ENCODE assay signal across 8 mouse cellular contexts in genomic region chr9:62857719-62858261, GRCm38 (mm10). TPM values are rescaled to one million over a fixed set of nuclear protein-coding genes. Genes with fewer than 3 reads are reported as not detected.
A peak's percentile ranks its signal among the peaks of the same experiment; 100 is the strongest.
DNase-seq lines count a peak whose midpoint lies in the region; ATAC-seq and TF ChIP-seq lines count a peak whose summit lies in the region.

Gene Calml4, plus strand, starts transcription at chr9:62858080.

- peak within 1 kb of the TSS; percentile 0; the same call in 1 of the 2 replicates for H3K27ac ChIP-seq in spleen, adult 2 months (ENCODE audit: insufficient read depth, low read length)
- peak within 1 kb of the TSS; percentile 97 for H3K27ac ChIP-seq in intestine, embryonic 16.5 days (ENCODE audit: low read length)

- no peaks in the 10 kb centered on the region for H3K27me3 ChIP-seq in spleen, adult 2 months (ENCODE audit: control insufficient read depth, insufficient read depth, low read length)
- H3K27me3 ChIP-seq in intestine, embryonic 16.5 days (replicated peaks; ENCODE audit: control insufficient read depth, insufficient read depth, low read length) = no peaks in the 10 kb centered on the region

- peak; percentile 89 for ATAC-seq in intestine, embryonic 16.5 days

- no peaks in the 10 kb centered on the region for H3K4me1 ChIP-seq in spleen, adult 2 months (ENCODE audit: control insufficient read depth, insufficient read depth, insufficient read length)
- peaks cover 25% of the 10 kb centered on the region for H3K4me1 ChIP-seq in intestine, embryonic 16.5 days (ENCODE audit: control insufficient read depth, insufficient read depth, low read length)

- no peaks in the 10 kb centered on the region for H3K9me3 ChIP-seq in intestine, embryonic 16.5 days (ENCODE audit: control insufficient read depth, low read length)

- H3K4me3 ChIP-seq in spleen, adult 2 months (ENCODE audit: extremely low read depth, insufficient read depth, insufficient read length) = no peak within 1 kb of the TSS
- H3K4me3 ChIP-seq in intestine, embryonic 16.5 days (ENCODE audit: low read length) = peak within 1 kb of the TSS; percentile 51

- no peak for TF ChIP-seq POLR2A in spleen, adult 2 months (IDR thresholded peaks at IDR 0.05; ENCODE audit: low read depth, low read length)

- peak within 1 kb of the TSS; percentile 69 for H3K9ac ChIP-seq in intestine, embryonic 16.5 days (ENCODE audit: low read depth, low read length)

- H3K36me3 ChIP-seq in spleen, adult 2 months (ENCODE audit: control insufficient read depth, insufficient read depth, low read length) = no peaks in the 10 kb centered on the region
- H3K36me3 ChIP-seq in intestine, embryonic 16.5 days (ENCODE audit: control insufficient read depth, insufficient read depth, low read length) = no peaks in the 10 kb centered on the region

- no peak for DNase-seq in spleen, adult 2 months (ENCODE audit: low read depth in 1 of 2, low spot score in 2 of 2)
- no peak for DNase-seq in spleen, postnatal 36 days (ENCODE audit: low spot score in 2 of 2)
- peak; percentile 78 for DNase-seq in gastrocnemius, postnatal 25 days
- DNase-seq in lung, adult 18-20 months = peak; percentile 79 to 85
- DNase-seq in ovary, postnatal 10 days (ENCODE audit: low spot score) = peak; percentile 75
- no peak for DNase-seq in B cell, adult 2 months
- no peak for DNase-seq in natural killer cell, adult 2 months (ENCODE audit: low spot score in 2 of 2)

- WGBS in spleen, adult 2 months = 51% methylated on average over 20 of the region's 20 CpGs
- WGBS in intestine, embryonic 16.5 days = 13% methylated on average over 20 of the region's 20 CpGs

- no peak for TF ChIP-seq CTCF in spleen, adult 2 months (IDR thresholded peaks at IDR 0.05; ENCODE audit: extremely low read depth, insufficient read depth, insufficient read length, insufficient replicate concordance)

- peak within 1 kb of the TSS; percentile 60 for H3K4me2 ChIP-seq in intestine, embryonic 16.5 days (ENCODE audit: low read depth, low read length)

RNA-seq across cellular contexts. Expression of gene Calml4, which starts in this region (rescaled TPM):
- 0.62 and 1.6 TPM in 2 replicates for polyA plus RNA-seq in spleen, adult 2 months (2012; rRNA removed)
- 1 to 10 TPM; 2.0 to 2.5 TPM for total RNA-seq in gastrocnemius, postnatal 25 days (2021)
- 286 and 319 TPM in 2 replicates for polyA plus RNA-seq in intestine, embryonic 16.5 days (2015; fragmentation: Nextera tagmentation; extraction: Ambion mirVana)

Comparison
In these comparisons a context has a peak if more than half of its experiments do, and no peak if none do; other contexts are left out.
1. RNA of gene Calml4 (polyA plus RNA-seq): 286 to 319 TPM in intestine, embryonic 16.5 days; 0.62 to 1.6 TPM in spleen, adult 2 months; every median in the first group is over 100 times any median in the second.
2. DNase-seq: peak in gastrocnemius, postnatal 25 days (single experiment), lung, adult 18-20 months (2 of 2) and ovary, postnatal 10 days (single experiment); none in spleen, adult 2 months (0 of 2), spleen, postnatal 36 days (0 of 2), B cell, adult 2 months (0 of 2) and natural killer cell, adult 2 months (0 of 2).